Mouse (Mus musculus): ENCODE measurements around the gene Gm11733. TPM values are rescaled to one million over a fixed set of nuclear protein-coding genes. Genes with fewer than 3 reads are reported as not detected.

Gene Gm11733
- polyA plus RNA-seq (2014; fragmentation: Nextera tagmentation; extraction: Ambion mirVana), result not detected in 2 replicates

DNA sequence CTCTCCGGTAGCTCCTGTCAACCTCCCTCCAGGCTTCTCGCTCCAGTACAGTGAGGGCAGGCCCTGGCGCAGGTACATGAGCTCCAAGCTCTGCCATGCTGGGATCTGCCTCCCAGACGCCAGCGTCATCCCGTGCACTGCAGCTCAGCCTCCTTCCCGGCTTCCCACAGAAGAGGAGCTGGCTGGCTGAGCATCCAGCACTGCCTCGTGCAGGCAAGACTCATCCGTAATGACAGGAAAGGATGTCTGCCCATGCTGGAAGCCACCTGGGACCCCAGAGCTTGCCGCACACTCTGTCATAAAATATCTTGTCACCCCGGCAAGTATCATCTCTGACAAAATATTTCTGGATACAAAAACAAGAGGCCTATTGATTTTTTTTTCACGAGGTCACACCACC, at the start of gene Gm11733:
Gm11733 (plus strand) TSS at position 171 of the 400 bp plus-strand sequence.
- 34% methylated on average over 12 of the region's 12 CpGs for WGBS
- Histone ChIP-seq H3K9me3 (ENCODE audit: control insufficient read depth, low read depth, low read length) (no peaks in the 10 kb centered on the region), H3K27ac (ENCODE audit: low read length) (peak within 1 kb of the TSS; percentile 29; the same call in 1 of the 2 replicates), H3K27me3 (ENCODE audit: control insufficient read depth, insufficient read depth, low read length) (no peaks in the 10 kb centered on the region), H3K4me2 (replicated peaks; ENCODE audit: low read depth, low read length) (peak within 1 kb of the TSS; percentile 37), H3K4me3 (ENCODE audit: low read depth, low read length) (no peak within 1 kb of the TSS), H3K4me1 (ENCODE audit: control insufficient read depth, insufficient read depth, low read length) (peaks cover 14% of the 10 kb centered on the region), H3K9ac (replicated peaks; ENCODE audit: low read depth, low read length) (no peak within 1 kb of the TSS), H3K36me3 (ENCODE audit: control insufficient read depth, insufficient read depth, low read length) (no peaks in the 10 kb centered on the region)
- no peak for ATAC-seq (ENCODE audit: insufficient number of reproducible peaks, insufficient read depth, low FRiP score, low read depth)

DNA sequence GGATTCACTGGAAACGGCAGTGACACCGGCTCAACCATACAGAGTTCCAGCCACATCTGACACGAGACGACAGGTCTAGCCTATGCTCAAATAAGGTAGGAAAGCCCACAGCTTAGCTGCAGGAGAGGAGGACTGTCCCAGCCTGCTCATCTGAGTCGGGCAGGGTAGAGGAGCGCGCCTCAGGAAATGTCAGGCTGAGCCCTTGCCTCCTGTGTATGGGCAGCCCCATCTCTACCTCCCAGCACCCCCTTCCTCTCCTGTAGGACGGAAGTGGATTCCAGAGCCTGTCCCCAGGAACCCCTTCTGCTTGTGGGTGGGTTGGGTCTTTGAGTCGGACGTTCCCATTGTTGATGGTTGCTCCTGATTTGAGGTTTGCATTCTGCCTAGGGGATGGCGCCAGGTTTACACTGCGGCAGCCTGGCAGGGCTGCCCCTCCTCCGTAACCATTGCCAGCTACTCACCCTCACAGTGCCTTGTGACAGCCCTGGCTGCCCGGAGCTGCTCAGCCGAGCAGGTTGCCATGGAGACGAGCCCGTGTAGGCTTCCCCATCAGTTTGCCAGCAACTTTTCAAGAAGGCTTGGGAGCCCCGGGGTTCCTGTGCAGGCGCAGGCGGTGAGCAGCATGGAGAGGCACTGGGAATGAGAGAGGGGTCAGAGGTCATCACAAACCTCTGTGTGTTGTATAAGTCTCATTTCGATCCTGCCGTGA, 47.6 kb upstream of the Gm11733 start:
- H3K27me3 ChIP-seq (ENCODE audit: control insufficient read depth, insufficient read depth, low read length), result 0 out of 2 replicates have a peak, but pooled peaks cover 2% of the 10 kb centered on the region
- H3K27ac ChIP-seq (ENCODE audit: low read length), result no peak overlapping the region
- H3K9ac ChIP-seq (replicated peaks; ENCODE audit: low read depth, low read length), result no peak overlapping the region
- no peaks in the 10 kb centered on the region for H3K36me3 ChIP-seq (ENCODE audit: control insufficient read depth, insufficient read depth, low read length)
- H3K4me3 ChIP-seq (ENCODE audit: low read depth, low read length), result no peak overlapping the region
- H3K4me1 ChIP-seq (ENCODE audit: control insufficient read depth, insufficient read depth, low read length), result peaks cover 13% of the 10 kb centered on the region
- WGBS, result 29% methylated on average over 22 of the region's 22 CpGs
- no peak overlapping the region for H3K4me2 ChIP-seq (replicated peaks; ENCODE audit: low read depth, low read length)
- peaks cover 4% of the 10 kb centered on the region; the same call in 1 of the 2 replicates for H3K9me3 ChIP-seq (ENCODE audit: control insufficient read depth, low read depth, low read length)
- no peak for ATAC-seq (ENCODE audit: insufficient number of reproducible peaks, insufficient read depth, low FRiP score, low read depth)

- 0 out of 2 replicates have a peak, but pooled peaks cover 2% of the 10 kb centered on the region for H3K27me3 ChIP-seq (ENCODE audit: control insufficient read depth, insufficient read depth, low read length)
- H3K27ac ChIP-seq (ENCODE audit: low read length), result no peak overlapping the region
- no peak overlapping the region for H3K4me2 ChIP-seq (replicated peaks; ENCODE audit: low read depth, low read length)
- peaks cover 4% of the 10 kb centered on the region; the same call in 1 of the 2 replicates for H3K9me3 ChIP-seq (ENCODE audit: control insufficient read depth, low read depth, low read length)
- no peak overlapping the region for H3K4me3 ChIP-seq (ENCODE audit: low read depth, low read length)
- H3K9ac ChIP-seq (replicated peaks; ENCODE audit: low read depth, low read length), result no peak overlapping the region
- H3K4me1 ChIP-seq (ENCODE audit: control insufficient read depth, insufficient read depth, low read length), result peaks cover 13% of the 10 kb centered on the region
- WGBS, result 49% methylated on average over 7 of the region's 7 CpGs
- ATAC-seq (ENCODE audit: insufficient number of reproducible peaks, insufficient read depth, low FRiP score, low read depth), result no peak
- H3K36me3 ChIP-seq (ENCODE audit: control insufficient read depth, insufficient read depth, low read length), result no peaks in the 10 kb centered on the region
Observed at GRCm38 (mm10) chr11:117437110-117437490, 47.1 kb upstream of the Gm11733 start.

- H3K27me3 ChIP-seq (ENCODE audit: control insufficient read depth, insufficient read depth, low read length), result 0 out of 2 replicates have a peak, but pooled peaks cover 2% of the 10 kb centered on the region
- H3K4me2 ChIP-seq (replicated peaks; ENCODE audit: low read depth, low read length), result no peak overlapping the region
- H3K4me1 ChIP-seq (ENCODE audit: control insufficient read depth, insufficient read depth, low read length), result peaks cover 13% of the 10 kb centered on the region
- no peak overlapping the region for H3K27ac ChIP-seq (ENCODE audit: low read length)
- no peaks in the 10 kb centered on the region for H3K9me3 ChIP-seq (ENCODE audit: control insufficient read depth, low read depth, low read length)
- 32% methylated on average over 6 of the region's 6 CpGs for whole genome bisulfite sequencing
- ATAC-seq (ENCODE audit: insufficient number of reproducible peaks, insufficient read depth, low FRiP score, low read depth), result no peak
- no peak overlapping the region for H3K9ac ChIP-seq (replicated peaks; ENCODE audit: low read depth, low read length)
- no peaks in the 10 kb centered on the region for H3K36me3 ChIP-seq (ENCODE audit: control insufficient read depth, insufficient read depth, low read length)
- H3K4me3 ChIP-seq (ENCODE audit: low read depth, low read length), result no peak overlapping the region
Observed at GRCm38 (mm10) chr11:117438363-117438762, 45.8 kb upstream of the Gm11733 start.

DNA sequence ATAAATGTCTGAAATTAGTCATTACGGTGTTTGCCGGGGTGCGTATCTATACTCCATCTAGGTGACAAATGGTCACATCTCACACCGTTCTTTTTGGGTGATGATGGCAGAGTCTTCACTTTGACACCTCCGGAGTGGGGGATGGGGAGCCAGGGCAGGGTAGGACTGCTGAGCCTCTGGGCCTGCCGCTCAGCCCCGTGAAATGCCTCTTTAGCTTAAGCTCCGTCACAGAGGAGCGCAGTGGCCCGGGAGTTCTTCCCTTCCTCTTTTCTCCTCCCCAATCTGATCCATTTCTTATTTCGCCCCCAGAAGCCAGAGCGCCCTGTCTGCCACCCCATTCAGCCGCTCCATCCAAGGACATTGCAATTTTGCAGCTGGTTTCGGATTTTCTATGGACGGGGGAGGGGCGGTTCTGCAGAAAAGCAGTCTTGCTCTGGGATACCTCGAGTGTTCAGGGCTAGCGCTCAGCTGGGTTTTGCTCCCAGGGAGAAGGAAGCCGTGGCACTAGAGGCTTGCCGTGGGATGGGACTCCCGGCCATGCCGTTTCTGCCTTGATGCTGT, 43.2 kb upstream of the Gm11733 start:
- Histone ChIP-seq H3K9ac (replicated peaks; ENCODE audit: low read depth, low read length) (no peak overlapping the region), H3K9me3 (ENCODE audit: control insufficient read depth, low read depth, low read length) (no peaks in the 10 kb centered on the region), H3K4me1 (ENCODE audit: control insufficient read depth, insufficient read depth, low read length) (peaks cover 13% of the 10 kb centered on the region), H3K4me2 (replicated peaks; ENCODE audit: low read depth, low read length) (no peak overlapping the region; the same call in 1 of the 2 replicates), H3K27ac (ENCODE audit: low read length) (no peak overlapping the region), H3K27me3 (ENCODE audit: control insufficient read depth, insufficient read depth, low read length) (0 out of 2 replicates have a peak, but pooled peaks cover 2% of the 10 kb centered on the region), H3K36me3 (ENCODE audit: control insufficient read depth, insufficient read depth, low read length) (no peaks in the 10 kb centered on the region), H3K4me3 (ENCODE audit: low read depth, low read length) (no peak overlapping the region)
- no peak for ATAC-seq (ENCODE audit: insufficient number of reproducible peaks, insufficient read depth, low FRiP score, low read depth)
- 16% methylated on average over 22 of the region's 22 CpGs for WGBS

DNA sequence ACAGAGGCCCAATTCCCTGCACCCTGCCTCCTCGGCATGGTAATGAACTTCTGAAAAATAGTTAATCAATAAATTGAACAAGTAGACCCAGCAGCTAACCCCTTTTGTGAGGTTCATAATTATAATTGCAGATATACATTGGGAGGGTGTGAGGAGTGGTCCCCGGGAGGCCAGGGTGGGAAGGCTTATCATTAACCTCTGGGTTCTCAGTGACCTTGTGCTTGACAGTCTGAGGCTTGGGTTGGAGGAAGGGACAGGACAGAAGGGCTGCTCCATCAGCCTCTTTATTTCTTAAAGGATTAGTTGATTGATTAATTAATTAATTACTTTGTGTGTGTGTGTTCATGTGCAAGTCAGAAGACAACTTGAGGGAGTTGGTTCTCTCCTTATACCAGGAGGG, 40.1 kb upstream of the Gm11733 start:
- 73% methylated on average over 2 of the region's 2 CpGs for WGBS
- H3K27ac ChIP-seq (ENCODE audit: low read length), result no peak overlapping the region
- no peak for ATAC-seq (ENCODE audit: insufficient number of reproducible peaks, insufficient read depth, low FRiP score, low read depth)

GRCm38 (mm10) chr11:117445707-117446106, 38.5 kb upstream of the Gm11733 start:
- H3K4me3 ChIP-seq (ENCODE audit: low read depth, low read length), result no peak overlapping the region
- H3K27me3 ChIP-seq (ENCODE audit: control insufficient read depth, insufficient read depth, low read length), result no peaks in the 10 kb centered on the region
- H3K36me3 ChIP-seq (ENCODE audit: control insufficient read depth, insufficient read depth, low read length), result no peaks in the 10 kb centered on the region
- 38% methylated on average over 6 of the region's 6 CpGs for WGBS
- H3K9me3 ChIP-seq (ENCODE audit: control insufficient read depth, low read depth, low read length), result no peaks in the 10 kb centered on the region
- no peak for ATAC-seq (ENCODE audit: insufficient number of reproducible peaks, insufficient read depth, low FRiP score, low read depth)
- peaks cover 8% of the 10 kb centered on the region; the same call in 1 of the 2 replicates for H3K4me1 ChIP-seq (ENCODE audit: control insufficient read depth, insufficient read depth, low read length)
- no peak overlapping the region for H3K27ac ChIP-seq (ENCODE audit: low read length)
- H3K9ac ChIP-seq (replicated peaks; ENCODE audit: low read depth, low read length), result no peak overlapping the region
- no peak overlapping the region for H3K4me2 ChIP-seq (replicated peaks; ENCODE audit: low read depth, low read length)

More for the DNA sequence above, 40.1 kb upstream of the Gm11733 start:
- Histone ChIP-seq H3K9ac (replicated peaks; ENCODE audit: low read depth, low read length) (no peak overlapping the region), H3K4me3 (ENCODE audit: low read depth, low read length) (no peak overlapping the region), H3K4me1 (ENCODE audit: control insufficient read depth, insufficient read depth, low read length) (peaks cover 8% of the 10 kb centered on the region; the same call in 1 of the 2 replicates), H3K27me3 (ENCODE audit: control insufficient read depth, insufficient read depth, low read length) (0 out of 2 replicates have a peak, but pooled peaks cover 2% of the 10 kb centered on the region), H3K36me3 (ENCODE audit: control insufficient read depth, insufficient read depth, low read length) (no peaks in the 10 kb centered on the region), H3K4me2 (replicated peaks; ENCODE audit: low read depth, low read length) (no peak overlapping the region), H3K9me3 (ENCODE audit: control insufficient read depth, low read depth, low read length) (no peaks in the 10 kb centered on the region)

GRCm38 (mm10) chr11:117454086-117454485, 30.1 kb upstream of the Gm11733 start:
- H3K4me3 ChIP-seq (ENCODE audit: low read depth, low read length), result no peak overlapping the region
- H3K4me2 ChIP-seq (replicated peaks; ENCODE audit: low read depth, low read length), result no peak overlapping the region
- WGBS, result 12% methylated on average over 10 of the region's 10 CpGs
- peak; percentile 53; the same call in 1 of the 2 replicates for ATAC-seq (ENCODE audit: insufficient number of reproducible peaks, insufficient read depth, low FRiP score, low read depth)
- H3K9me3 ChIP-seq (ENCODE audit: control insufficient read depth, low read depth, low read length), result no peaks in the 10 kb centered on the region
- H3K36me3 ChIP-seq (ENCODE audit: control insufficient read depth, insufficient read depth, low read length), result no peaks in the 10 kb centered on the region
- no peak overlapping the region for H3K27ac ChIP-seq (ENCODE audit: low read length)
- H3K4me1 ChIP-seq (ENCODE audit: control insufficient read depth, insufficient read depth, low read length), result 0 out of 2 replicates have a peak, but pooled peaks cover 3% of the 10 kb centered on the region
- no peaks in the 10 kb centered on the region; the same call in 1 of the 2 replicates for H3K27me3 ChIP-seq (ENCODE audit: control insufficient read depth, insufficient read depth, low read length)
- H3K9ac ChIP-seq (replicated peaks; ENCODE audit: low read depth, low read length), result no peak overlapping the region

Measured in stomach, embryonic 14.5 days (tissue).